Mouse (Mus musculus): ENCODE measurements around the gene Gm20388.

DNA sequence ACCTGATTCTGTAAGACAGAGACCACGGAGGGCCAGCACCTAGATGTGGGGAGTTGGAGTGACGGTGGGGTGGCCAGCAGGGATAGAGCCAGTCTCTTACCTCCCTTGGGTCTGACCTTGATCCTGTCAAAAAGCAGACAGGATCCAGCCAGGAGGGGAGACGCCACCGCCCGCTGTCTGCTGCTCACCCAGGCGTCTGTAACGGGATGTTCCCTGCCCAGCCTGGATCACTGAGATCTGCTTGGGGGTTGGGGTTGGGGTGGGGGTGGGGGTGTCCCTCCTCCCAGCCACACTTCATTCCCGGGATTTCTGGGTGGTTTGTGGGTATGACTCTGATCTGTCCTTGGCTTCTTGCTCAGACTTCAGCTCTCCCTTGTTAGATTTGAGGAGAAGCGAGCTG is 91.7 kb downstream of the Gm20388 start:
- TF ChIP-seq CTCF (IDR thresholded peaks at IDR 0.05; ENCODE audit: extremely low read depth, insufficient read depth, low read length) (no peak), POLR2A (IDR thresholded peaks at IDR 0.05; ENCODE audit: extremely low read depth, insufficient read depth, low read length) (no peak)

Measured in cortical plate, adult 2 months (tissue).